Mouse (Mus musculus) CD8-positive naive resting alpha-beta T cell, adult 2 months (primary cell): ENCODE results near the gene Ptges.

ENCODE experiments used
- DNase-seq, 2 experiments: peaks; one replicate each; pipeline ENCODE4 v3.0.0; 2022; ENCODE audit warnings: low read depth in 2 of 2, low spot score in 2 of 2

Ptges gene

GRCm38 (mm10) chr2:30850581-30850980 lies 79.1 kb downstream of the Ptges start:
- no peak for DNase-seq

GRCm38 (mm10) chr2:30848184-30848583 lies 81.5 kb downstream of the Ptges start:
- DNase-seq, result no peak

- DNase-seq, result no peak
Measured at GRCm38 (mm10) chr2:30846723-30847122, 82.9 kb downstream of the Ptges start.

- no peak for DNase-seq
Measured at GRCm38 (mm10) chr2:30846236-30846635, 83.4 kb downstream of the Ptges start.

- DNase-seq, result no peak
Measured at GRCm38 (mm10) chr2:30845152-30846070, 84.3 kb downstream of the Ptges start.

GRCm38 (mm10) chr2:30842615-30843014 lies 87.0 kb downstream of the Ptges start:
- no peak for DNase-seq
